Mouse (Mus musculus): Measurements from ENCODE around the gene T.

T gene

DNA sequence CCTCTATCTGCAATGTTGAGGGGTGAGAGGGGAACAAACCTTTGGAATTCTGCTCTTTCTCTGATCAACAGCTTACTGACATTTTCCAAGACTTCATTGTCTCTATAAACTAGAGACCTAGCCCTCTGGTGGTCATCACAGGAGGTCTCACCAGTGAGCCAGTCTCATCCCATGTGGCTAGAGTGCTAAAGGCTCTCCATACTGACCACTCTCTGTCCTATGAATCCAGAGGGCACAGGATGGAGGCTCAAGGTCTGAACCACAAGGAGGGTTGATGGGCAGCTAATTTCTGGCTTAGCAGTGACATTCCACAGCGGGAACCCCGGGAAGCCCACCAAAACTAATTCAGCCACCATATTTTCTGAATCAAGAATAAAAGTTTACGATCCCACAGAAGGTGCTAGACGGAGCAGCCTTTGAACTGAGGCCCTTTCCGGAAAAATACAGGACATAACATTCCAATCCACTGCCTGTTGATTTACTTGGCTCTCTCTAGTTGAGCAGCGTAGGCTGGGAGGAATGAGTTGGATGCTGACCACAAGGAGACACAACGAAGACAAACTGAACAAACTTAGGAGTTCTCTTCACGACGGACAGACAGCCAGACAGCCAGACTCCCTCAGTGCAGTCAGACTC lies 45.4 kb downstream of the T start:
- in situ Hi-C loops (cut with MboI; ENCODE audit: low pct_unique_long_range_greater_than_20kb in 1 of 2, low sequenced_read_pairs in 2 of 2, unreplicated experiment in 1 of 2): no loop called here

DNA sequence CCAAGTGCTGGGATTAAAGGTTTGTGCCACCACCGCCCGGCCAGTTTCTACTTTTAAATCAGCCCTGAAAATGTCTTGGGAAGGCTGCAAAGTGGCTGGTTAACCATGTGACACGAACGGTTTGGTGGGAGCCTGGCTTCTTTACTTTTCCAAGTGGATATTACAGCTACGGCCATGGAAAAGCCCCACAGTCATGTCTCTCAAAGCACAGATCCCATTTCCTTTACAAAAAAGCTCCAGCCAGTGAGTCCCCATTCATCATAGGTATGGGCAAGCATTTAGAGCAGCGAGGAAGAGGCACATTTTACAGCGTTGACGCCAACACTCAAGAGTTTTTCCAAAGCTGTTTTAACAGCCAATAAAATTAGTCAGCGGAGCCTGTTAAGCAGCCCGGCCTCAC lies 47.6 kb downstream of the T start:
- in situ Hi-C loops (cut with MboI; ENCODE audit: low pct_unique_long_range_greater_than_20kb in 1 of 2, low sequenced_read_pairs in 2 of 2, unreplicated experiment in 1 of 2): no loop called here

DNA sequence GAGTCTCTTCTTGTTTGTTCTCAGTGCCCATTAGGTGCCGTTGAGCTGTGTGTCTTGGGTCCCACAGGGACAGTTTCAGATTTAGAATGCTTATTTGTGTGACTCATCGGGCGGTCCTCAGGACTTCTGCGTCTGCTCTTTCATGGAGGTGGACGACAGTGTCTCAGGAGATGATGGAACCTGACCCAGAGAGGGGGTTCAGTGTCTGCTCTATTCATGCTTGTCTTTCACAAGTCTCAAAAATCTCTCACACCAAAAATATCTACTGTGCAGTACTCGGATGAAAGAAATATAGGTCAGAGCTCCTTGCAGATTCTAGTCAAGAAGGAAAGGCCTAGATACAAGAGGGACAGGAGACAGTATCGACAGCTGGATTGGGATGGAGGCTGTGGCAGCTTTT lies 48.7 kb downstream of the T start:
- in situ Hi-C loops (cut with MboI; ENCODE audit: low pct_unique_long_range_greater_than_20kb in 1 of 2, low sequenced_read_pairs in 2 of 2, unreplicated experiment in 1 of 2): no loop called here

DNA sequence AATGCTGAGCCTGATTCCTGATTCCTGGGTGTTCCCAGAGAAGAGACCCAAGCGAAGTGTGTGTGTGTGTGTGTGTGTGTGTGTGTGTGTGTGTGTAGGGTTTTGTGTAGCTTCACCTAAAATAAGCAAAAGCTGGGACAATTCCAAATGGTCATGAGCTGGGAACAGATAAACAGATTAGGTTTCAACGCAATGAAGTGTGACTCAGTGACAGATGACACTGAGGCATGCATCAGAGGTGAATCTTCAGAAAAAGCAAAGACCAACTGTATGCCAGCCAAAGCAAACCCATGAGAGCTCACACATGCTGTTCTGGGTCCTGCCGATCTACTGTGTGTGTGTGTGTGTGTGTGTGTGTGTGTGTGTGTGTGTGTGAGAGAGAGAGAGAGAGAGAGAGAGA lies 50.0 kb downstream of the T start:
- in situ Hi-C loops (cut with MboI; ENCODE audit: low pct_unique_long_range_greater_than_20kb in 1 of 2, low sequenced_read_pairs in 2 of 2, unreplicated experiment in 1 of 2): no loop called here

DNA sequence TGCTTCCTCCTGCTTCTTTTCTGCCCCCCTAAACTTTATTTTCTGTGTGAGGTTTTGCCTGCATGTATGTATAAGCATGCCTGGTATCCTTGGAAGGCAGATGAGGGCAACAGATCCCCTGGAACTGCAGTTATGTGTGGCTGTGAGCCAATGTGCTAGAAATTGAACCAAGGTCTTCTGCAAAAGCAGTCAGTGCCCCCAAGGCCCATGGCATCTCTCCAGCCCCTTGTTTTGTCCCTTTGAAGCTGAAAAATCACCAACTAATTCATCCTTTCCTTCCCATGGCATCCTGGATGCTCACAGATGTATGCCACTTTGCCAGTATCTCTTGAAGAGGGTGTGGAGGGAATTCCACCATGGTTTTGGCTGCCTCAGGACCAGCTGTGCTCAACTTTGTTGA lies 50.9 kb downstream of the T start:
- in situ Hi-C loops (cut with MboI; ENCODE audit: low pct_unique_long_range_greater_than_20kb in 1 of 2, low sequenced_read_pairs in 2 of 2, unreplicated experiment in 1 of 2): no loop called here

DNA sequence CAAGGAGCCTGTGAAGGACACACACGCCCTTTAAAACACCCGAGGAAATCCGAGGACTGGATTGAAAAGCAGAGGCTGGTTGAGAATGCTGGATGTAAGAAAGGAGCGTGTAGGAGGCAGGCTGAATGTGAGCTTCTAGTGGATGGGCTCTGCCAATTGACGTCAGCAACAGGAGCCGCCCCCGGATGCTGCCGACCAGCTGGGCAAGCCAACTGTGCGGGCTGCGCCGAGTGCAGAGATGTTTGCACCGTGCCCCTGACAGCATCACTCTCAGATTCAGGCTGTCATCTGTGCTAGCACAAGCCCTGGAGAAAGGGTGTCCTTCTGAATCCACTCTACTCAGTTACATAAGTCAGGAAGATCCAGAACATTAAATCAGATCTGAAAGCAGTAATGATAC lies 53.6 kb downstream of the T start:
- in situ Hi-C loops (cut with MboI; ENCODE audit: low pct_unique_long_range_greater_than_20kb in 1 of 2, low sequenced_read_pairs in 2 of 2, unreplicated experiment in 1 of 2): no loop called here

DNA sequence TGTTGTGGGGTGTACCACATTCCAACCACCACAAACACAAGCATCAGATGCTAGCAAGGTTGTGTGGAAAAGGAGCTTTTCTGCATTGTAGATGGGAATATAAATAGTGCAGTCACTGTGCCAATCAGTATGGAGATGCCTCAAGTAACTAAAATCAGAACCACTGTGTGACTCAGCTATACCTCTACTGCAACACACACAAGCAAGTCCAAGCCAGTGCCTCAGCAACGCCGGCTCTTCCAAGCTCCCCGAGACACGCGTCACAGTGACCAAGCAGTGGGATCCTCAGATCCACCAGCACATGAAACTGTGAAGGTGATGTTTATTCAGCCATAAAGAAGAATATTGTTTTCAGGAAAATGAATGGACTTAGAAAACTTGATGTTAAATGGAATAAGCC lies 56.7 kb downstream of the T start:
- in situ Hi-C loops (cut with MboI; ENCODE audit: low pct_unique_long_range_greater_than_20kb in 1 of 2, low sequenced_read_pairs in 2 of 2, unreplicated experiment in 1 of 2): no loop called here

Measured in mouse embryonic stem cell (cell line).